Mouse (Mus musculus) midbrain, embryonic 13.5 days (tissue): Measurements from ENCODE around the gene Pde1c. TPM values are rescaled to one million over a fixed set of nuclear protein-coding genes. Genes with fewer than 3 reads are reported as not detected.

Source experiments
- ATAC-seq: fragments of 200-750 bp; cut with Nextera tagmentation; 2 replicates; pipeline ENCODE4 v1.8.0; 2017; ENCODE audit warnings: mild to moderate bottlenecking, moderate TSS enrichment, moderate library complexity
- H3K27ac ChIP-seq: fragments of 300-500 bp; sonication (generic); 2 replicates; pipeline ENCODE4 v1.5.1; 2015; ENCODE audit warnings: inconsistent platforms, mild to moderate bottlenecking, moderate library complexity
- H3K27me3 ChIP-seq: fragments of 300-500 bp; sonication (generic); 2 replicates; pipeline ENCODE4 v1.6.1; 2015; ENCODE audit warnings: mild to moderate bottlenecking, inconsistent platforms
- H3K36me3 ChIP-seq: fragments of 300-500 bp; sonication (generic); 2 replicates; pipeline ENCODE4 v1.6.1; 2015; ENCODE audit warnings: mild to moderate bottlenecking, inconsistent platforms
- H3K4me1 ChIP-seq: fragments of 300-500 bp; sonication (generic); replicated peaks from 2 replicates; pipeline ENCODE4 v1.6.1; 2015; ENCODE audit warnings: inconsistent platforms
- H3K4me2 ChIP-seq: fragments of 300-500 bp; sonication (generic); replicated peaks from 2 replicates; pipeline ENCODE4 v1.6.1; 2015; ENCODE audit warnings: moderate library complexity, mild to moderate bottlenecking, inconsistent platforms
- H3K4me3 ChIP-seq: fragments of 300-500 bp; sonication (generic); replicated peaks from 2 replicates; pipeline ENCODE4 v1.5.1; 2015; ENCODE audit warnings: mild to moderate bottlenecking, inconsistent platforms
- H3K9ac ChIP-seq: fragments of 300-500 bp; sonication (generic); replicated peaks from 2 replicates; pipeline ENCODE4 v1.6.1; 2015; ENCODE audit warnings: mild to moderate bottlenecking, inconsistent platforms
- H3K9me3 ChIP-seq: fragments of 300-500 bp; sonication (generic); 2 replicates; pipeline ENCODE4 v1.6.1; 2016; ENCODE audit warnings: mild to moderate bottlenecking, inconsistent platforms
- WGBS: fragments of 180-500 bp; shearing (Covaris S2); methylation state at CpG from one replicate; pipeline ENCODE4 v1.1.7; 2015; 5-methylcytosine and 5-hydroxymethylcytosine counted together
- polyA plus RNA-seq: library from polyadenylated mRNA; unstranded; fragments of >200 nt; fragmentation: Nextera tagmentation; extraction: Ambion mirVana; gene quantifications from 2 replicates; pipeline ENCODE4 v1.2.1, GENCODE M21; 2015

The Pde1c gene
- polyA plus RNA-seq, 1 experiment from 2014 or later = 7.1 TPM

GRCm38 (mm10) chr6:56425846-56426245 is 143.1 kb downstream of the Pde1c start:
- ATAC-seq = no peak
- Histone ChIP-seq H3K9me3 (no peaks in the 10 kb centered on the region), H3K4me3 (no peak overlapping the region), H3K27me3 (no peaks in the 10 kb centered on the region), H3K9ac (no peak overlapping the region), H3K4me2 (no peak overlapping the region), H3K4me1 (no peaks in the 10 kb centered on the region), H3K36me3 (no peaks in the 10 kb centered on the region), H3K27ac (no peak overlapping the region)
- WGBS = 88% methylated on average over 5 of the region's 5 CpGs

DNA sequence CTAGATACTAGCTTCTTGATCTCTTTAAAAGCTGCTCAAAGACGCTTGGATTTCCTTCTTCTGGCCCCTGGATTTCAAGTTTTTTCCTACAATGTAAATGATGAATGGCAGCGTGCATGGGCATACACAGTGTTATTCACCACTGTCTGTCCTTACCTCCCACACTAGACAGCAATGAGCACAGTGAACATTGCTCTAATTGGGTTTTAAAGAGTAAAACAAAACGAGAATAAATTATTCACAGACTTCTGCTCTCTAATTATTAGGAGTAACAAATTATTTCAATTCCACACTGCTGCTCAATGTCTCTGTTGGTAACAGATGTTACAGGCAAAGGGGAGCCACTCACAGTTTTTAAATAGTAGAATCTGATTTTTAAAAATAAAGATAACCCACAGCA is 146.0 kb downstream of the Pde1c start:
- Histone ChIP-seq H3K4me2 (no peak overlapping the region), H3K4me1 (no peaks in the 10 kb centered on the region), H3K27ac (no peak overlapping the region), H3K9ac (no peak overlapping the region), H3K4me3 (no peak overlapping the region), H3K27me3 (no peaks in the 10 kb centered on the region), H3K9me3 (no peaks in the 10 kb centered on the region), H3K36me3 (no peaks in the 10 kb centered on the region)
- 81% methylated on average over 3 of the region's 3 CpGs for WGBS
- ATAC-seq = no peak

- no peaks in the 10 kb centered on the region for H3K9me3 ChIP-seq
- 80% methylated on average over 4 of the region's 4 CpGs for WGBS
- no peaks in the 10 kb centered on the region for H3K36me3 ChIP-seq
- H3K27ac ChIP-seq = no peak overlapping the region
- H3K27me3 ChIP-seq = no peaks in the 10 kb centered on the region
- H3K4me3 ChIP-seq = no peak overlapping the region
- no peak for ATAC-seq
- no peaks in the 10 kb centered on the region for H3K4me1 ChIP-seq
- no peak overlapping the region for H3K9ac ChIP-seq
- no peak overlapping the region for H3K4me2 ChIP-seq
Observed at GRCm38 (mm10) chr6:56416191-56416590, 152.7 kb downstream of the Pde1c start.

- Histone ChIP-seq H3K4me1 (no peaks in the 10 kb centered on the region), H3K36me3 (no peaks in the 10 kb centered on the region), H3K4me3 (no peak overlapping the region), H3K27me3 (no peaks in the 10 kb centered on the region), H3K27ac (no peak overlapping the region), H3K9me3 (no peaks in the 10 kb centered on the region), H3K4me2 (no peak overlapping the region), H3K9ac (no peak overlapping the region)
- ATAC-seq = no peak
- WGBS = 77% methylated on average over 5 of the region's 5 CpGs
Observed at GRCm38 (mm10) chr6:56389178-56389577, 179.7 kb downstream of the Pde1c start.

- ATAC-seq = no peak
- Histone ChIP-seq H3K4me3 (no peak overlapping the region), H3K27ac (no peak overlapping the region), H3K4me1 (peaks cover 5% of the 10 kb centered on the region; the same call in 1 of the 2 replicates), H3K9me3 (no peaks in the 10 kb centered on the region), H3K4me2 (no peak overlapping the region), H3K27me3 (no peaks in the 10 kb centered on the region), H3K36me3 (no peaks in the 10 kb centered on the region), H3K9ac (no peak overlapping the region)
- WGBS = 93% methylated on average over 3 of the region's 3 CpGs
Observed at GRCm38 (mm10) chr6:56376359-56376758, 192.5 kb downstream of the Pde1c start.

DNA sequence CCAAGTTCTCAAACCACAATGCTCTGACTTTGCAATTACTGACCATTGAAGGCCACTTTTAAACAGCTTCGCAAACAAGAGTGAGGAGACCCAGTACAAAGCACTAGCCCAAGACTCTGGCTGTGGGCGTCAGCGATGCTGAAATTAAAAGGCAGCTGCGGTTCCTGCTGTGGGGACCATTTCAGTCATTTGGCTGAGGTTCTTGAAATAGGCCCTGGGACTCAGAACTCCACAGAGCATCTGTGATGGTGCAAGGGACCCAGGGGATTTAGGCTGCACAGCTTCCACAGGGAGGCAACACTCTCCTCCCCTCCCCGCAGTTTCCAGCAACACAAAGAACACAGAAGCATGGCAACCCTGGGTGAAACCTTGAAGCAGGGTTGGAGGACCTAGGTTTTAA is 194.7 kb downstream of the Pde1c start:
- no peak overlapping the region for H3K27ac ChIP-seq

GRCm38 (mm10) chr6:56373753-56374152 is 195.2 kb downstream of the Pde1c start:
- H3K4me2 ChIP-seq = no peak overlapping the region
- no peaks in the 10 kb centered on the region for H3K27me3 ChIP-seq
- H3K4me1 ChIP-seq = peaks cover 5% of the 10 kb centered on the region; the same call in 1 of the 2 replicates
- no peak for ATAC-seq
- WGBS = 85% methylated on average over 3 of the region's 3 CpGs
- H3K9ac ChIP-seq = no peak overlapping the region
- H3K9me3 ChIP-seq = no peaks in the 10 kb centered on the region
- H3K4me3 ChIP-seq = no peak overlapping the region
- H3K27ac ChIP-seq = no peak overlapping the region
- H3K36me3 ChIP-seq = no peaks in the 10 kb centered on the region

More for the DNA sequence above, 194.7 kb downstream of the Pde1c start:
- Histone ChIP-seq H3K36me3 (no peaks in the 10 kb centered on the region), H3K4me3 (no peak overlapping the region), H3K9ac (no peak overlapping the region), H3K27me3 (no peaks in the 10 kb centered on the region), H3K4me1 (peaks cover 5% of the 10 kb centered on the region; the same call in 1 of the 2 replicates), H3K4me2 (no peak overlapping the region), H3K9me3 (no peaks in the 10 kb centered on the region)
- no peak for ATAC-seq
- 80% methylated on average over 5 of the region's 5 CpGs for WGBS

DNA sequence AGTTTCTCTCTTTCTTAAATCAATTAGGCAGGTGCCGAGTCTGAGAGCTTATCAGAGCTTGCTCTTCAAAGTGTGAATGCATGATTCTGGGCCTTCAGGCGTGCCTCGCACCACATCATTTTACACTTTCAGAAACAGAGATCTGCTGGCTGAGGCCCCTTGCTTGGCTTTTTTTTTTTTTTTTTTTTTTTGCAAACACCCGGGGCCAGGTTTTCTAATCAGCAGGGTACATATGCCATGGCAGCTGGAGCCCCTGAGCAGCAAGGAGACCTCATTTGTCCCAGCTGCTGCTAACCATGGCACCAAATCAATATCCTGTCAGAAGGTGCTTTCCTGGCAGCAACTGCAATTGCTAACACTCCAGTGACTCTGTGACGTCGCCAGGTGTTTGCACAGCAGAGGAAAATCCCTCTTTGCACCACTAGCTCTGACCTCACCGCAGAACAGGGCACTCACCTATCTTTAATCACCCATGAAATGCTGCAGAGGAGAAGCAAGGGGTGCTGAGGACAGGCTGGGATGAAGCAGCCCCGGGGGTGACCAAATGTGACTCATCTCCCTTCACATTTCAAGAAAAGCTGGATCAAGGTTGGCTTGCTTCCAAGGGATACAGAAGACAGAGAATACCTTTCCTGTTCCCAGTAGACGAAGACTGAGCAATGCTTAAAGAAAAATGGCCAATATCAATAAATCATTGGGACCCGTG is 195.7 kb downstream of the Pde1c start:
- no peak overlapping the region for H3K4me2 ChIP-seq
- ATAC-seq = peak; percentile 56; the same call in 1 of the 2 replicates
- WGBS = 67% methylated on average over 10 of the region's 10 CpGs
- H3K27me3 ChIP-seq = no peaks in the 10 kb centered on the region
- no peak overlapping the region for H3K9ac ChIP-seq
- H3K4me3 ChIP-seq = no peak overlapping the region
- H3K4me1 ChIP-seq = peaks cover 5% of the 10 kb centered on the region; the same call in 1 of the 2 replicates
- no peaks in the 10 kb centered on the region for H3K36me3 ChIP-seq
- H3K9me3 ChIP-seq = no peaks in the 10 kb centered on the region
- no peak overlapping the region for H3K27ac ChIP-seq

- Histone ChIP-seq H3K27ac (no peak overlapping the region), H3K4me3 (no peak overlapping the region), H3K27me3 (no peaks in the 10 kb centered on the region), H3K4me2 (no peak overlapping the region), H3K9me3 (no peaks in the 10 kb centered on the region), H3K36me3 (no peaks in the 10 kb centered on the region), H3K4me1 (peaks cover 5% of the 10 kb centered on the region; the same call in 1 of the 2 replicates), H3K9ac (no peak overlapping the region)
- WGBS = 75% methylated on average over 13 of the region's 13 CpGs
- ATAC-seq = no peak
Observed at GRCm38 (mm10) chr6:56369462-56369861, 199.4 kb downstream of the Pde1c start.

GRCm38 (mm10) chr6:56368116-56368515 is 200.8 kb downstream of the Pde1c start:
- H3K27me3 ChIP-seq = no peaks in the 10 kb centered on the region
- no peak overlapping the region for H3K9ac ChIP-seq
- no peak for ATAC-seq
- H3K4me1 ChIP-seq = no peaks in the 10 kb centered on the region
- H3K27ac ChIP-seq = no peak overlapping the region
- no peak overlapping the region for H3K4me3 ChIP-seq
- no peaks in the 10 kb centered on the region for H3K36me3 ChIP-seq
- WGBS = 57% methylated on average over 1 of the region's 1 CpGs
- no peaks in the 10 kb centered on the region for H3K9me3 ChIP-seq
- H3K4me2 ChIP-seq = no peak overlapping the region

DNA sequence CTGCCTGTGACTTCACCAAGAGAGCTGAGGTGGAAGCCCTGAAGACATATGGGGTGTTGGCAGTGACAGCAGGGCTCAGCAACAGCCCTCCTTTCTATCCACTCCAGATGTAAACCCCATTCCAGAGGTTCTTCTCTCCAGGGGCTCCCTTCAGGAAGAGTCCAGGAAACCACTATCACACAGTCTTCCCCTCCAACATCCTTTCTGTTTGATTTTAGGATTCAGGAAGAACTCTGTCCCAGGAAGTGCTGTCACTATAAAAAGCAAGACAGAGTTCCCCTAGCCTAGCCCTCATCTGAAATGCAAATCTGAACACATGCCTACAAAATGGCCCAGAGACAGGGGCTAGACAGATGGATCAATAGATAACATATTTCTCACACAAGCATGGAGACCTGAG is 201.6 kb downstream of the Pde1c start:
- Histone ChIP-seq H3K4me3 (no peak overlapping the region), H3K9me3 (no peaks in the 10 kb centered on the region), H3K27me3 (no peaks in the 10 kb centered on the region), H3K9ac (no peak overlapping the region), H3K4me1 (0 out of 2 replicates have a peak, but pooled peaks cover 2% of the 10 kb centered on the region), H3K4me2 (no peak overlapping the region), H3K36me3 (no peaks in the 10 kb centered on the region), H3K27ac (no peak overlapping the region)
- no peak for ATAC-seq

- no peak overlapping the region for H3K9ac ChIP-seq
Observed at GRCm38 (mm10) chr6:56362650-56363049, 206.3 kb downstream of the Pde1c start.

DNA sequence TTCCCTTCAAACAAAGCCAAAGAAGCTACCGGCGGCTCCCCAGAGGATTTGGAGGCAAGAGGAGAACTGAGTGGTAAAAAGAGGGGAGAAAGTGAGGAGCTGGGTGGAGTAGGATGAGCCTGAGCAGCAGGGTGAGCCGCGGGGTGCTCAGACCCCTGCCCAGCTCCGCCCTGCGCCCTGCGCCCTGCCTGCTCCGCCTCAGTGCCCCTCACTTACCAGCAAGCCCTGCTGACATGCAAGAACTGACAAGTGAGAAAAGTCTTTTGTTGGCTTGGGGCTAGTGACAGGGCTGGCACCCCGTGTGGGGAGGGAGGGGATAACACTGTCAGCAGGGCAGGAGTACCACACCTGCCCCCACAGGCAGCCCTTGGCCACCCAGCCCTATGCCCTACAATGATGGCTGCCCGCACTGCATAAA is 206.8 kb downstream of the Pde1c start:
- Histone ChIP-seq H3K4me3 (peak overlapping the region; percentile 53), H3K27ac (peak overlapping the region; percentile 5), H3K4me1 (peaks cover 24% of the 10 kb centered on the region), H3K4me2 (peak overlapping the region; percentile 83), H3K36me3 (no peaks in the 10 kb centered on the region), H3K9ac (peak overlapping the region; percentile 70), H3K27me3 (no peaks in the 10 kb centered on the region), H3K9me3 (no peaks in the 10 kb centered on the region)
- 0% methylated on average over 9 of the region's 10 CpGs for WGBS
- peak; percentile 98 for ATAC-seq

More at GRCm38 (mm10) chr6:56362650-56363049, 206.3 kb downstream of the Pde1c start:
- Histone ChIP-seq H3K4me3 (peak overlapping the region; percentile 53), H3K36me3 (no peaks in the 10 kb centered on the region), H3K4me2 (peak overlapping the region; percentile 83), H3K27ac (no peak overlapping the region), H3K27me3 (no peaks in the 10 kb centered on the region), H3K9me3 (no peaks in the 10 kb centered on the region), H3K4me1 (peaks cover 24% of the 10 kb centered on the region)
- WGBS = 2% methylated on average over 5 of the region's 5 CpGs
- ATAC-seq = peak; percentile 77
